Mouse (Mus musculus): ENCODE data around the gene Mast4.
A peak's percentile ranks its signal among the peaks of the same experiment; 100 is the strongest.
"Not testable (repeated sequence)": the region's sequence is repeated elsewhere in the genome, so short reads cannot be mapped to it uniquely, and the experiment has no call there.

Gene Mast4

GRCm38 (mm10) chr13:103334392-103334686 is at the start of gene Mast4:
TSS of gene Mast4 (minus strand) at chr13:103334497.
- peak; percentile 93 for ATAC-seq (ENCODE audit: low TSS enrichment)

GRCm38 (mm10) chr13:103374495-103374894 is 40.2 kb upstream of the Mast4 start:
- no peak for ATAC-seq (ENCODE audit: low TSS enrichment)

GRCm38 (mm10) chr13:103369194-103369593 is 34.9 kb upstream of the Mast4 start:
- peak; percentile 96 for ATAC-seq (ENCODE audit: low TSS enrichment)

- ATAC-seq (ENCODE audit: low TSS enrichment), result no peak
Observed at GRCm38 (mm10) chr13:103363181-103363580, 28.9 kb upstream of the Mast4 start.

- ATAC-seq (ENCODE audit: low TSS enrichment), result not testable (repeated sequence)
Observed at GRCm38 (mm10) chr13:103357415-103357814, 23.1 kb upstream of the Mast4 start.

GRCm38 (mm10) chr13:103356909-103357308 is 22.6 kb upstream of the Mast4 start:
- ATAC-seq (ENCODE audit: low TSS enrichment), result not testable (repeated sequence)

- ATAC-seq (ENCODE audit: low TSS enrichment), result no peak
Observed at GRCm38 (mm10) chr13:103354737-103355136, 20.4 kb upstream of the Mast4 start.

- peak; percentile 60 for ATAC-seq (ENCODE audit: low TSS enrichment)
Observed at GRCm38 (mm10) chr13:103344749-103345148, 10.5 kb upstream of the Mast4 start.

- peak; percentile 62 for ATAC-seq (ENCODE audit: low TSS enrichment)
Observed at GRCm38 (mm10) chr13:103344006-103344720, 9.9 kb upstream of the Mast4 start.

GRCm38 (mm10) chr13:103341031-103341430 is 6.7 kb upstream of the Mast4 start:
- ATAC-seq (ENCODE audit: low TSS enrichment), result peak; percentile 91

GRCm38 (mm10) chr13:103338616-103339015 is 4.3 kb upstream of the Mast4 start:
- no peak for ATAC-seq (ENCODE audit: low TSS enrichment)

- ATAC-seq (ENCODE audit: low TSS enrichment), result no peak
Observed at GRCm38 (mm10) chr13:103336237-103336636, 1.9 kb upstream of the Mast4 start.

GRCm38 (mm10) chr13:103334723-103335458 is 594 bp upstream of the Mast4 start:
- no peak for ATAC-seq (ENCODE audit: low TSS enrichment)

GRCm38 (mm10) chr13:103333601-103334391 is 501 bp downstream of the Mast4 start:
- peak; percentile 60 for ATAC-seq (ENCODE audit: low TSS enrichment)

- ATAC-seq (ENCODE audit: low TSS enrichment), result peak; percentile 1
Observed at GRCm38 (mm10) chr13:103333153-103333552, 1.1 kb downstream of the Mast4 start.

GRCm38 (mm10) chr13:103332731-103333130 is 1.6 kb downstream of the Mast4 start:
- ATAC-seq (ENCODE audit: low TSS enrichment), result no peak

- ATAC-seq (ENCODE audit: low TSS enrichment), result no peak
Observed at GRCm38 (mm10) chr13:103331096-103331495, 3.2 kb downstream of the Mast4 start.

GRCm38 (mm10) chr13:103328299-103328698 is 6.0 kb downstream of the Mast4 start:
- ATAC-seq (ENCODE audit: low TSS enrichment), result no peak

GRCm38 (mm10) chr13:103327843-103328242 is 6.5 kb downstream of the Mast4 start:
- no peak for ATAC-seq (ENCODE audit: low TSS enrichment)

- no peak for ATAC-seq (ENCODE audit: low TSS enrichment)
Observed at GRCm38 (mm10) chr13:103326186-103326585, 8.1 kb downstream of the Mast4 start.

GRCm38 (mm10) chr13:103319881-103320280 is 14.4 kb downstream of the Mast4 start:
- no peak for ATAC-seq (ENCODE audit: low TSS enrichment)

GRCm38 (mm10) chr13:103319317-103319716 is 15.0 kb downstream of the Mast4 start:
- no peak for ATAC-seq (ENCODE audit: low TSS enrichment)
